Mouse (Mus musculus) forebrain, embryonic 16.5 days (tissue): ENCODE results near the gene Dph1. TPM values are rescaled to one million over a fixed set of nuclear protein-coding genes. Genes with fewer than 3 reads are reported as not detected.

Source experiments
- ATAC-seq: fragments of 200-750 bp; cut with Nextera tagmentation; 2 replicates; pipeline ENCODE4 v1.8.0; 2017; ENCODE audit warnings: mild to moderate bottlenecking, moderate library complexity
- H3K27ac ChIP-seq: fragments of 300-500 bp; sonication (generic); 2 replicates; pipeline ENCODE4 v1.5.1; 2014; ENCODE audit warnings: low read length, control low read depth
- H3K27me3 ChIP-seq: fragments of 300-500 bp; sonication (generic); replicated peaks from 2 replicates; pipeline ENCODE4 v1.6.1; 2014; ENCODE audit warnings: low read length; ENCODE audit not compliant: control insufficient read depth, insufficient read depth
- H3K36me3 ChIP-seq: fragments of 300-500 bp; sonication (generic); 2 replicates; pipeline ENCODE4 v1.6.1; 2014; ENCODE audit not compliant: control insufficient read depth, insufficient read depth
- H3K4me1 ChIP-seq: fragments of 300-500 bp; sonication (generic); replicated peaks from 2 replicates; pipeline ENCODE4 v1.6.1; 2014; ENCODE audit warnings: low read length; ENCODE audit not compliant: control insufficient read depth, insufficient read depth
- H3K4me2 ChIP-seq: fragments of 300-500 bp; sonication (generic); 2 replicates; pipeline ENCODE4 v1.6.1; 2014; ENCODE audit warnings: mild to moderate bottlenecking, low read length, control low read depth
- H3K4me3 ChIP-seq: fragments of 300-500 bp; sonication (generic); replicated peaks from 2 replicates; pipeline ENCODE4 v1.5.1; 2014; ENCODE audit warnings: mild to moderate bottlenecking, low read length, control low read depth
- H3K9ac ChIP-seq: fragments of 300-500 bp; sonication (generic); replicated peaks from 2 replicates; pipeline ENCODE4 v1.6.1; 2014; ENCODE audit warnings: low read depth, low read length, control low read depth
- H3K9me3 ChIP-seq: fragments of 300-500 bp; sonication (generic); 2 replicates; pipeline ENCODE4 v1.6.1; 2016; ENCODE audit warnings: low read length; ENCODE audit not compliant: control insufficient read depth
- WGBS: fragments of 180-500 bp; shearing (Covaris S2); extraction: QIAGEN DNeasy Blood & Tissue Kit; methylation state at CpG from one replicate; pipeline ENCODE4 v1.1.7; 2014; 5-methylcytosine and 5-hydroxymethylcytosine counted together
- polyA plus RNA-seq: library from polyadenylated mRNA; unstranded; fragments of >200 nt; fragmentation: Nextera tagmentation; extraction: Ambion mirVana; gene quantifications from 2 replicates; pipeline ENCODE4 v1.2.1, GENCODE M21; 2015

Dph1 gene
- polyA plus RNA-seq, 1 experiment from 2014 or later, result 16.1 TPM

GRCm38 (mm10) chr11:75157901-75158300 is 33.1 kb downstream of the Dph1 start:
- Histone ChIP-seq H3K4me1 (no peaks in the 10 kb centered on the region), H3K4me3 (no peak overlapping the region), H3K4me2 (no peak overlapping the region), H3K27me3 (no peaks in the 10 kb centered on the region), H3K36me3 (peaks cover 3% of the 10 kb centered on the region; the same call in 1 of the 2 replicates), H3K9ac (no peak overlapping the region), H3K27ac (no peak overlapping the region), H3K9me3 (no peaks in the 10 kb centered on the region)
- WGBS, result 75% methylated on average over 2 of the region's 2 CpGs
- ATAC-seq, result no peak

- H3K27ac ChIP-seq, result no peak overlapping the region
- ATAC-seq, result no peak
These were observed 34.0 kb downstream of the Dph1 start for GRCm38 (mm10) chr11:75157037-75157436.

GRCm38 (mm10) chr11:75156416-75156815 is 34.6 kb downstream of the Dph1 start:
- no peaks in the 10 kb centered on the region for H3K27me3 ChIP-seq
- H3K4me3 ChIP-seq, result no peak overlapping the region
- peaks cover 2% of the 10 kb centered on the region; the same call in 1 of the 2 replicates for H3K36me3 ChIP-seq
- no peak overlapping the region for H3K9ac ChIP-seq
- H3K4me2 ChIP-seq, result no peak overlapping the region
- ATAC-seq, result no peak
- H3K27ac ChIP-seq, result no peak overlapping the region
- 73% methylated on average over 5 of the region's 5 CpGs for WGBS
- no peaks in the 10 kb centered on the region for H3K4me1 ChIP-seq
- H3K9me3 ChIP-seq, result no peaks in the 10 kb centered on the region

More at GRCm38 (mm10) chr11:75157037-75157436, 34.0 kb downstream of the Dph1 start:
- Histone ChIP-seq H3K4me1 (no peaks in the 10 kb centered on the region), H3K36me3 (peaks cover 2% of the 10 kb centered on the region; the same call in 1 of the 2 replicates), H3K4me2 (no peak overlapping the region), H3K4me3 (no peak overlapping the region), H3K9me3 (no peaks in the 10 kb centered on the region), H3K27me3 (no peaks in the 10 kb centered on the region), H3K9ac (no peak overlapping the region)
- WGBS, result 45% methylated on average over 4 of the region's 4 CpGs

- H3K36me3 ChIP-seq, result peaks cover 2% of the 10 kb centered on the region; the same call in 1 of the 2 replicates
- H3K27me3 ChIP-seq, result no peaks in the 10 kb centered on the region
- no peak for ATAC-seq
- no peak overlapping the region for H3K9ac ChIP-seq
- 85% methylated on average over 6 of the region's 6 CpGs for WGBS
- H3K4me3 ChIP-seq, result no peak overlapping the region
- H3K4me1 ChIP-seq, result no peaks in the 10 kb centered on the region
- no peaks in the 10 kb centered on the region for H3K9me3 ChIP-seq
- no peak overlapping the region for H3K27ac ChIP-seq
- H3K4me2 ChIP-seq, result no peak overlapping the region
These were observed 35.1 kb downstream of the Dph1 start for GRCm38 (mm10) chr11:75155985-75156384.

GRCm38 (mm10) chr11:75154053-75154585 is 36.9 kb downstream of the Dph1 start:
- Histone ChIP-seq H3K27me3 (no peaks in the 10 kb centered on the region), H3K27ac (no peak overlapping the region), H3K9ac (no peak overlapping the region), H3K36me3 (0 out of 2 replicates have a peak, but pooled peaks cover 2% of the 10 kb centered on the region), H3K4me3 (no peak overlapping the region), H3K4me1 (no peaks in the 10 kb centered on the region), H3K9me3 (no peaks in the 10 kb centered on the region), H3K4me2 (no peak overlapping the region)
- WGBS, result 76% methylated on average over 6 of the region's 6 CpGs
- no peak for ATAC-seq

- Histone ChIP-seq H3K27ac (no peak overlapping the region), H3K4me3 (no peak overlapping the region), H3K36me3 (0 out of 2 replicates have a peak, but pooled peaks cover 2% of the 10 kb centered on the region), H3K9me3 (no peaks in the 10 kb centered on the region), H3K9ac (no peak overlapping the region), H3K4me2 (no peak overlapping the region), H3K27me3 (no peaks in the 10 kb centered on the region), H3K4me1 (no peaks in the 10 kb centered on the region)
- no peak for ATAC-seq
- 81% methylated on average over 18 of the region's 18 CpGs for WGBS
These were observed 38.2 kb downstream of the Dph1 start for GRCm38 (mm10) chr11:75152603-75153557.

- no peak overlapping the region for H3K4me3 ChIP-seq
- WGBS, result 88% methylated on average over 1 of the region's 1 CpGs
- H3K9ac ChIP-seq, result no peak overlapping the region
- no peak overlapping the region for H3K27ac ChIP-seq
- H3K36me3 ChIP-seq, result 0 out of 2 replicates have a peak, but pooled peaks cover 2% of the 10 kb centered on the region
- H3K4me2 ChIP-seq, result no peak overlapping the region
- no peaks in the 10 kb centered on the region for H3K9me3 ChIP-seq
- H3K27me3 ChIP-seq, result no peaks in the 10 kb centered on the region
- ATAC-seq, result no peak
- peaks cover 8% of the 10 kb centered on the region for H3K4me1 ChIP-seq
These were observed 40.7 kb downstream of the Dph1 start for GRCm38 (mm10) chr11:75150346-75150745.

GRCm38 (mm10) chr11:75148332-75149035 is 42.6 kb downstream of the Dph1 start:
- Histone ChIP-seq H3K9ac (no peak overlapping the region), H3K4me1 (peaks cover 8% of the 10 kb centered on the region), H3K27ac (peak overlapping the region; percentile 43; the same call in 1 of the 2 replicates), H3K4me2 (no peak overlapping the region), H3K36me3 (peaks cover 9% of the 10 kb centered on the region), H3K27me3 (no peaks in the 10 kb centered on the region), H3K4me3 (no peak overlapping the region), H3K9me3 (no peaks in the 10 kb centered on the region)
- WGBS, result 90% methylated on average over 11 of the region's 11 CpGs
- ATAC-seq, result no peak

- no peak for ATAC-seq
- Histone ChIP-seq H3K4me3 (no peak overlapping the region), H3K9me3 (no peaks in the 10 kb centered on the region), H3K4me1 (peaks cover 8% of the 10 kb centered on the region), H3K36me3 (peaks cover 13% of the 10 kb centered on the region), H3K9ac (no peak overlapping the region), H3K27me3 (no peaks in the 10 kb centered on the region), H3K4me2 (no peak overlapping the region), H3K27ac (peak overlapping the region; percentile 43; the same call in 1 of the 2 replicates)
- 68% methylated on average over 3 of the region's 3 CpGs for WGBS
These were observed 43.2 kb downstream of the Dph1 start for GRCm38 (mm10) chr11:75147846-75148168.
